Mouse (Mus musculus) brain, embryonic 14.5 days (tissue): Measurements from ENCODE around the gene Tekt2.

Experiments used
- CTCF ChIP-seq: fragments of 200-500 bp; IDR thresholded peaks from 2 replicates; pipeline ENCODE4 v1.5.1; 2012; ENCODE audit warnings: inconsistent platforms, mild to moderate bottlenecking, moderate library complexity, borderline replicate concordance; ENCODE audit not compliant: insufficient read depth, insufficient read length; ENCODE audit errors: extremely low read depth
- POLR2A ChIP-seq: fragments of 200-500 bp; IDR thresholded peaks from 2 replicates; pipeline ENCODE4 v1.6.1; 2012; ENCODE audit warnings: mild to moderate bottlenecking, inconsistent platforms, borderline replicate concordance; ENCODE audit not compliant: poor library complexity, insufficient read depth, insufficient read length, severe bottlenecking; ENCODE audit errors: extremely low read depth

DNA sequence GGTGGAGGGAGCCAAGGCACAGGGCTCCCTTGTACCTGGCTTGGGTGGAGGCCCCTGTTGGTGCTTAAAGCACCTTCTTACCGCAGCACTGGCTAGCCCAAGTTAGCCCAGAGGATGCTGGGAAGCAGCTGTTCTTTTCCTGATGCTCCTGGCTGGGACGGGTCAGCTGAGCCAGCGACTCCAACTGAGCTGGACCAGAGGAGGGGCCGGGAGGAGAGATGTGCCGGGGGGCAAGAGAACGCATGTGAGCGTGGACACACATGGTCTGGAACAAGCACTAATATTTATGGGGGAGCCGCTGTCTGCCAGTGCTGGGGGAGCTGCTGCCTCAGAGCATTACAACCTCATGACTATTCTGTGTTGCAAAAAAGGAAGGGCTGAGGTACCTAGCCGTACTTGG is 46.5 kb downstream of the Tekt2 start:
- TF ChIP-seq CTCF (no peak), POLR2A (no peak)
